Mouse (Mus musculus): ENCODE data around the gene Isca2. TPM values are rescaled to one million over a fixed set of nuclear protein-coding genes. Genes with fewer than 3 reads are reported as not detected.

Gene Isca2
- total RNA-seq, 2 experiments from 2014 or later, result 68.3 to 77.9 TPM

- no peak for DNase-seq (ENCODE audit: low spot score in 2 of 2)
Measured at GRCm38 (mm10) chr12:84769624-84770023, 3.4 kb upstream of the Isca2 start.

GRCm38 (mm10) chr12:84771981-84772520 lies 1.0 kb upstream of the Isca2 start:
- DNase-seq (ENCODE audit: low spot score in 2 of 2), result no peak

- no peak for DNase-seq (ENCODE audit: low spot score in 2 of 2)
Measured at GRCm38 (mm10) chr12:84773476-84773875, 425 bp downstream of the Isca2 start.

GRCm38 (mm10) chr12:84774376-84774775 lies 1.3 kb downstream of the Isca2 start:
- no peak for DNase-seq (ENCODE audit: low spot score in 2 of 2)

GRCm38 (mm10) chr12:84776229-84776628 lies 3.2 kb downstream of the Isca2 start:
- no peak for DNase-seq (ENCODE audit: low spot score in 2 of 2)

- peak; percentile 71 to 84 for DNase-seq (ENCODE audit: low spot score in 2 of 2)
Measured at GRCm38 (mm10) chr12:84784604-84785381, 11.7 kb downstream of the Isca2 start.

GRCm38 (mm10) chr12:84786091-84786490 lies 13.0 kb downstream of the Isca2 start:
- no peak for DNase-seq (ENCODE audit: low spot score in 2 of 2)

- DNase-seq (ENCODE audit: low spot score in 2 of 2), result no peak
Measured at GRCm38 (mm10) chr12:84790853-84791252, 17.8 kb downstream of the Isca2 start.

GRCm38 (mm10) chr12:84792629-84793028 lies 19.6 kb downstream of the Isca2 start:
- no peak for DNase-seq (ENCODE audit: low spot score in 2 of 2)

- DNase-seq (ENCODE audit: low spot score in 2 of 2), result no peak
Measured at GRCm38 (mm10) chr12:84794647-84795046, 21.6 kb downstream of the Isca2 start.

- no peak for DNase-seq (ENCODE audit: low spot score in 2 of 2)
Measured at GRCm38 (mm10) chr12:84799086-84799485, 26.0 kb downstream of the Isca2 start.

- no peak for DNase-seq (ENCODE audit: low spot score in 2 of 2)
Measured at GRCm38 (mm10) chr12:84800419-84800818, 27.4 kb downstream of the Isca2 start.

- no peak for DNase-seq (ENCODE audit: low spot score in 2 of 2)
Measured at GRCm38 (mm10) chr12:84801532-84802110, 28.6 kb downstream of the Isca2 start.

- DNase-seq (ENCODE audit: low spot score in 2 of 2), result no peak
Measured at GRCm38 (mm10) chr12:84802625-84803024, 29.6 kb downstream of the Isca2 start.

- no peak for DNase-seq (ENCODE audit: low spot score in 2 of 2)
Measured at GRCm38 (mm10) chr12:84805228-84805842, 32.3 kb downstream of the Isca2 start.

- DNase-seq (ENCODE audit: low spot score in 2 of 2), result no peak
Measured at GRCm38 (mm10) chr12:84806010-84806409, 33.0 kb downstream of the Isca2 start.

GRCm38 (mm10) chr12:84806726-84807125 lies 33.7 kb downstream of the Isca2 start:
- DNase-seq (ENCODE audit: low spot score in 2 of 2), result no peak

GRCm38 (mm10) chr12:84807351-84807750 lies 34.3 kb downstream of the Isca2 start:
- DNase-seq (ENCODE audit: low spot score in 2 of 2), result no peak

- DNase-seq (ENCODE audit: low spot score in 2 of 2), result no peak
Measured at GRCm38 (mm10) chr12:84809033-84809432, 36.0 kb downstream of the Isca2 start.

- no peak for DNase-seq (ENCODE audit: low spot score in 2 of 2)
Measured at GRCm38 (mm10) chr12:84810810-84811209, 37.8 kb downstream of the Isca2 start.

- DNase-seq (ENCODE audit: low spot score in 2 of 2), result no peak
Measured at GRCm38 (mm10) chr12:84811510-84811909, 38.5 kb downstream of the Isca2 start.

- DNase-seq (ENCODE audit: low spot score in 2 of 2), result no peak
Measured at GRCm38 (mm10) chr12:84812004-84812403, 39.0 kb downstream of the Isca2 start.
